Mouse (Mus musculus): ENCODE measurements around the gene Spata31d1a.

Gene Spata31d1a

DNA sequence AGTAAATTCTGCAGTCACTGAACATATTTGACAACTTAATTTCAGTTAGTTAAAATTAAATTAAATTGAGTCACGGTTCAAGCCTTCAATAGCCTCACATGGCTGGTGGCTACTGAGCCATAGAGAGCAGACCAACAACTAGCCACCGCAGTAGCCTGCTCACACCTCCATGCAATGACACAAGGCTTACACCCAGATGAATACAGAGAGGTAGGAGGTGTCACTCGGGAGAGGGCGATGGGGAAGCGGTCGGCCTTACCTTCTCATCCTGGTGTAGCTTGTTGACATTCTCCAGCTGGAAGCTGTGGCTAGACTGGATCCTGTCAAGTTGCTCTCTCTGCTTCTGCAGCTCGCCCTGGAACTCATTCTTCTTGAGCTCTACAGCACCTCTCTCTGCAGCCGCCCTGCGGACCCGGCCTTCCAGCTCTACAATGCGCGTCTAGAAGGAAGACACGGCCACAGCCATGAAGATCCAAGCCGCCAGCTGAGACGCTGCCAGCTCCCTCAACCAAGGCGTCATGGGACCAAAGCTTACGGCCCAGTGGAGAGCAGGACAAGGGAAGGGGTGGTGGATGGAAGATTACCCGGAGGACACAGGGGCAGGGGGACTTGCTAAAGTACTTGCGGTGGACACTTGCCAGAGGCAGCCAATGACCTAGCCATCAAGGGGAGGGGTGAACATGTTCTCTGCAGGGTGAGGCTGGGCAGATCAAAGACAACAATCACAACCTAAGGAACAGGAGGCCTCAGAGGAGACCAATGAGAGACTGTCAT is 46.0 kb downstream of the Spata31d1a start:
- no peak for DNase-seq

DNA sequence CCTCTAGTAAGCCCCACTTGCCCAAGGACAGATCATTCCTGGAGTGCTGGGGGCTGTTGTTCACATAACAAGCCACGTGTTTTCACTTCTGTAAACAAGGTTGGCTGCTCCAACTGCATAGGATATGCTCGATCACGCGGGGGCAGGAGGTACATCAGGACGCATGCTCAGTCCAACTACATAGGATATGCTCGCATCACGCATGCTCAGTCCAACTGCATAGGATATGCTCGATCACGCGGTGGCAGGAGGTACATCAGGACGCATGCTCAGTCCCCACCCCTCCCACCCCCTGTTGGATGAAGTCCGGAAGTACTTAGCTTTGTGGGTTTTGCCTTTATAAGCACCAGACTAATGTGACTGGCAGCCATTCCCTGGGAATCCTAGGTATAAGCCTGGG is 48.2 kb downstream of the Spata31d1a start:
- DNase-seq, result no peak

DNA sequence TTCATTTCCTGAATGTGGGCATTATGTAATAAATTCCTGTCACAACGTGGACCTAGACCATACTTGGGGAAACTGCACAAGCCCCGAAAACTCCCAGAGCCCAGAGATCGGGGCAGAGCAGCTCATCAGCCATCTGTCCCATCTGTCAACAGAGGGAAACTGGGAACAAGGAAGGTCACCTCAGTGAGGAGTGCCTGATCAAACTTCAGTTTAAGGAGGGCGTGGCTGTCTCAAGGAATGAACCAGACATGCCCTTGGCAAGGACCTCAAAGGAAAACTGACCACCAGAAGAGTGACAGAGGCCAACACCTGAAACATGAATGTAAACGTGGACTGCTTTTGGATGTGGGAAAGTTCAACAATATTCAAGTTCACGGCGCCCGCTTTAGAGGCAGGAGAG is 48.7 kb downstream of the Spata31d1a start:
- no peak for DNase-seq

- no peak for DNase-seq
These were observed 49.8 kb downstream of the Spata31d1a start for GRCm38 (mm10) chr13:59660371-59660770.

GRCm38 (mm10) chr13:59657781-59658180 is 52.3 kb downstream of the Spata31d1a start:
- DNase-seq, result no peak

- no peak for DNase-seq
These were observed 53.1 kb downstream of the Spata31d1a start for GRCm38 (mm10) chr13:59656975-59657388.

GRCm38 (mm10) chr13:59656316-59656832 is 53.8 kb downstream of the Spata31d1a start:
- peak in 1 of 2 experiments; percentile 10 for DNase-seq

DNA sequence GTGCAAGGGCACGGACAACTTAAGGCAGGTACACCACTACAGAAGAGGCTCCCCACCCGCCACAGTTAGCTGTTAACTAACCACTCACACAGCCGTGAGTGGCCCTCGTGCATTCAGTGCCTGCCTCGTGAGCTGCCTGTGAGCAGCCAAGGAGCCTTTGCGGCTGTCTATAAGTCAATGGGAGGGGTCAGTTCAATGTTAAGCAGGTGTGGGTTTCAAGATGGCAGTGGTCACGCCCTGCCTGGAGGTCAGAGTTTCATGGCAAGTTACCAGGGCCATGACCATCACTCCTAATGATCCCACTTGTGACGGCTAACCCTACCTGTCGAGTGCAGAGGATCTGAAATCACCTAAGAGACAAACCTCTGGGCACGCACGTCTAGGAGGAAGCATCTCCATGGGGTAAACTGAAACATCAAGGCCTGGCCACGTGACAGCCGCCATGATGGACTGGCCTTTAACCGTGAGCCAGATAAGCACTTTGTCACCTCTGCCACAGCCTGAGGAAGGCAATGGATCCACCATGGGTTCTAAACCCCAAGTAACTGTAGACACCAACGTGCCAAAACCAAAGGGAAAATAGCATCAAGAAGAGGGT is 54.3 kb downstream of the Spata31d1a start:
- DNase-seq, result no peak

DNA sequence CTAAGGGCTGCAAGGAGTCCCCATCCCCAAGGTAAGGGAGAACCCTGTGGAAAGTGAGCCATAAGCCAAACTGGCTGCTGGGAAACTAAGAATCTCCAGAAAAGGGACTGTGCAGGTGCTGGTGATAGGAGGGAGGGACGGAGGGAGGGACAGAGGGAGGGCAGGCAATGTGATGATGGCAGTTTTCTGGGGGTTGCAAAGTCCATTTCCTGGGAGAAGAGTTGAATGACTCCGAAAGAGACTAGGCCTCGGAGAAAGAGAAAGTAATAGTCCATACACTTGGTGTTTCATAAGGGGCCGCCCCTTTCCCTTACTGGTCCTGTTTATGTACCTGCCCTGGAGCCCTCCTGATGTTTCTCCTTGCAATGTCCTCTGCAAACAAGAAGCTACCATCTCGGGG is 55.7 kb downstream of the Spata31d1a start:
- DNase-seq, result no peak

DNA sequence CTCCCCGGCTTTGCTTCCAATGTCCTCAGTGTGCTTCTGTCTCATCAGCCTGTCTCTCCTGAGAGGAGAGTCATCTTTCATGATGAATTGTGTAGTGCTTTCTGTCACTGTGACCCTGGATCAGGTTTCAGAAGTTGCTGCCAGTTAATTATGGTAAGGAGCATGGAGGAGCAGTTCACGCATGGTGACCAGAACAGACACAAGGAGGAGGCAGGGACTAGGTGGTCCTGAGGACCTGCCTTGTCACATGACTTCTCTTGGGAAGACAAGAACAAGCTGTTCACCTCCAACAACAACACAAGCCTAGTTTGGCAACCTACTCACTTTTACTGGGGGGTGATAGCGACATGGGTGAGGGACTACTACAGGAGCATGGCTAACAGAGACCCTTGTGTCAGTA is 57.0 kb downstream of the Spata31d1a start:
- DNase-seq, result no peak

- DNase-seq, result no peak
These were observed 57.5 kb downstream of the Spata31d1a start for GRCm38 (mm10) chr13:59652651-59653050.

Data from thymus, adult 18-20 months (tissue).